Mouse (Mus musculus): Measurements from ENCODE around the gene Tnnt1. TPM values are rescaled to one million over a fixed set of nuclear protein-coding genes. Genes with fewer than 3 reads are reported as not detected.
"Not testable (repeated sequence)": the region's sequence is repeated elsewhere in the genome, so short reads cannot be mapped to it uniquely, and the experiment has no call there.

Tnnt1 gene
- polyA plus RNA-seq, 1 experiment from 2014 or later: 260 TPM

GRCm38 (mm10) chr7:4541344-4541743 lies 25.2 kb upstream of the Tnnt1 start:
- ATAC-seq (replicated peaks; ENCODE audit: insufficient number of reproducible peaks, low FRiP score, low TSS enrichment): no peak
- no peak overlapping the region for H3K9ac ChIP-seq (ENCODE audit: low read depth, low read length)
- peaks cover 2% of the 10 kb centered on the region; the same call in 1 of the 2 replicates for H3K4me1 ChIP-seq (ENCODE audit: control insufficient read depth, insufficient read depth, low read length)
- no peak overlapping the region for H3K4me2 ChIP-seq
- no peaks in the 10 kb centered on the region for H3K36me3 ChIP-seq (ENCODE audit: control insufficient read depth, insufficient read depth, low read length)
- H3K4me3 ChIP-seq (ENCODE audit: low read depth, low read length): no peak overlapping the region
- 57% methylated on average over 5 of the region's 5 CpGs for WGBS (ENCODE audit: insufficient replicate concordance)
- H3K27ac ChIP-seq (ENCODE audit: low read depth, low read length): no peak overlapping the region
- H3K9me3 ChIP-seq (replicated peaks; ENCODE audit: control insufficient read depth, low read length): no peaks in the 10 kb centered on the region
- H3K27me3 ChIP-seq (ENCODE audit: control insufficient read depth, insufficient read depth, low read length): no peaks in the 10 kb centered on the region

GRCm38 (mm10) chr7:4539019-4539418 lies 22.8 kb upstream of the Tnnt1 start:
- Histone ChIP-seq H3K9me3 (replicated peaks; ENCODE audit: control insufficient read depth, low read length) (no peaks in the 10 kb centered on the region), H3K27ac (ENCODE audit: low read depth, low read length) (no peak overlapping the region), H3K4me1 (ENCODE audit: control insufficient read depth, insufficient read depth, low read length) (no peaks in the 10 kb centered on the region), H3K27me3 (ENCODE audit: control insufficient read depth, insufficient read depth, low read length) (no peaks in the 10 kb centered on the region), H3K4me3 (ENCODE audit: low read depth, low read length) (no peak overlapping the region), H3K9ac (ENCODE audit: low read depth, low read length) (no peak overlapping the region), H3K4me2 (no peak overlapping the region), H3K36me3 (ENCODE audit: control insufficient read depth, insufficient read depth, low read length) (no peaks in the 10 kb centered on the region)
- ATAC-seq (replicated peaks; ENCODE audit: insufficient number of reproducible peaks, low FRiP score, low TSS enrichment): no peak
- whole genome bisulfite sequencing (ENCODE audit: insufficient replicate concordance): 66% methylated on average over 2 of the region's 2 CpGs

GRCm38 (mm10) chr7:4537181-4537580 lies 21.0 kb upstream of the Tnnt1 start:
- Histone ChIP-seq H3K9ac (ENCODE audit: low read depth, low read length) (no peak overlapping the region), H3K36me3 (ENCODE audit: control insufficient read depth, insufficient read depth, low read length) (no peaks in the 10 kb centered on the region), H3K27me3 (ENCODE audit: control insufficient read depth, insufficient read depth, low read length) (no peaks in the 10 kb centered on the region), H3K4me1 (ENCODE audit: control insufficient read depth, insufficient read depth, low read length) (no peaks in the 10 kb centered on the region), H3K9me3 (replicated peaks; ENCODE audit: control insufficient read depth, low read length) (no peaks in the 10 kb centered on the region), H3K27ac (ENCODE audit: low read depth, low read length) (no peak overlapping the region), H3K4me2 (no peak overlapping the region), H3K4me3 (ENCODE audit: low read depth, low read length) (no peak overlapping the region)
- WGBS (ENCODE audit: insufficient replicate concordance): 41% methylated on average over 4 of the region's 4 CpGs
- ATAC-seq (replicated peaks; ENCODE audit: insufficient number of reproducible peaks, low FRiP score, low TSS enrichment): no peak

GRCm38 (mm10) chr7:4536369-4536768 lies 20.2 kb upstream of the Tnnt1 start:
- Histone ChIP-seq H3K27me3 (ENCODE audit: control insufficient read depth, insufficient read depth, low read length) (no peaks in the 10 kb centered on the region), H3K9me3 (replicated peaks; ENCODE audit: control insufficient read depth, low read length) (no peaks in the 10 kb centered on the region), H3K9ac (ENCODE audit: low read depth, low read length) (no peak overlapping the region), H3K4me3 (ENCODE audit: low read depth, low read length) (no peak overlapping the region), H3K36me3 (ENCODE audit: control insufficient read depth, insufficient read depth, low read length) (no peaks in the 10 kb centered on the region), H3K27ac (ENCODE audit: low read depth, low read length) (no peak overlapping the region), H3K4me2 (no peak overlapping the region), H3K4me1 (ENCODE audit: control insufficient read depth, insufficient read depth, low read length) (no peaks in the 10 kb centered on the region)
- ATAC-seq (replicated peaks; ENCODE audit: insufficient number of reproducible peaks, low FRiP score, low TSS enrichment): no peak
- 91% methylated on average over 4 of the region's 4 CpGs for WGBS (ENCODE audit: insufficient replicate concordance)

- Histone ChIP-seq H3K9me3 (replicated peaks; ENCODE audit: control insufficient read depth, low read length) (no peaks in the 10 kb centered on the region), H3K4me1 (ENCODE audit: control insufficient read depth, insufficient read depth, low read length) (no peaks in the 10 kb centered on the region), H3K9ac (ENCODE audit: low read depth, low read length) (no peak within 1 kb of the TSS), H3K4me2 (peak within 1 kb of the TSS; percentile 70), H3K27me3 (ENCODE audit: control insufficient read depth, insufficient read depth, low read length) (peaks cover 13% of the 10 kb centered on the region), H3K27ac (ENCODE audit: low read depth, low read length) (no peak within 1 kb of the TSS), H3K4me3 (ENCODE audit: low read depth, low read length) (peak within 1 kb of the TSS; percentile 37), H3K36me3 (ENCODE audit: control insufficient read depth, insufficient read depth, low read length) (no peaks in the 10 kb centered on the region)
- peak; percentile 87 for ATAC-seq (replicated peaks; ENCODE audit: insufficient number of reproducible peaks, low FRiP score, low TSS enrichment)
- 6% methylated on average over 28 of the region's 28 CpGs for WGBS (ENCODE audit: insufficient replicate concordance)
Observed at GRCm38 (mm10) chr7:4532005-4532729, 16.0 kb upstream of the Tnnt1 start, which contains the start of gene Dnaaf3. Gene Dnaaf3, minus strand, starts transcription at chr7:4532453.

- H3K4me2 ChIP-seq; H3K9ac ChIP-seq (ENCODE audit: low read depth, low read length); H3K4me3 ChIP-seq (ENCODE audit: low read depth, low read length); H3K36me3 ChIP-seq (ENCODE audit: control insufficient read depth, insufficient read depth, low read length); H3K4me1 ChIP-seq (ENCODE audit: control insufficient read depth, insufficient read depth, low read length); H3K9me3 ChIP-seq (replicated peaks; ENCODE audit: control insufficient read depth, low read length); H3K27ac ChIP-seq (ENCODE audit: low read depth, low read length); ATAC-seq (replicated peaks; ENCODE audit: insufficient number of reproducible peaks, low FRiP score, low TSS enrichment): not testable (repeated sequence)
- 30% methylated on average over 7 of the region's 8 CpGs for WGBS (ENCODE audit: insufficient replicate concordance)
- H3K27me3 ChIP-seq (ENCODE audit: control insufficient read depth, insufficient read depth, low read length): peaks cover 16% of the 10 kb centered on the region
Observed at GRCm38 (mm10) chr7:4530166-4530565, 14.0 kb upstream of the Tnnt1 start.

- 42% methylated on average over 18 of the region's 18 CpGs for WGBS (ENCODE audit: insufficient replicate concordance)
- H3K9ac ChIP-seq (ENCODE audit: low read depth, low read length): no peak overlapping the region
- H3K4me2 ChIP-seq: peak overlapping the region; percentile 71
Observed at GRCm38 (mm10) chr7:4527302-4527689, 11.1 kb upstream of the Tnnt1 start.

GRCm38 (mm10) chr7:4526341-4527301 lies 10.4 kb upstream of the Tnnt1 start:
- H3K4me2 ChIP-seq: peak overlapping the region; percentile 71
- peak overlapping the region; percentile 32 for H3K4me3 ChIP-seq (ENCODE audit: low read depth, low read length)
- H3K4me1 ChIP-seq (ENCODE audit: control insufficient read depth, insufficient read depth, low read length): peaks cover 10% of the 10 kb centered on the region
- no peaks in the 10 kb centered on the region for H3K36me3 ChIP-seq (ENCODE audit: control insufficient read depth, insufficient read depth, low read length)
- H3K27ac ChIP-seq (ENCODE audit: low read depth, low read length): no peak overlapping the region
- H3K9me3 ChIP-seq (replicated peaks; ENCODE audit: control insufficient read depth, low read length): no peaks in the 10 kb centered on the region
- H3K9ac ChIP-seq (ENCODE audit: low read depth, low read length): peak overlapping the region; percentile 61; the same call in 1 of the 2 replicates
- peaks cover 16% of the 10 kb centered on the region for H3K27me3 ChIP-seq (ENCODE audit: control insufficient read depth, insufficient read depth, low read length)
- ATAC-seq (replicated peaks; ENCODE audit: insufficient number of reproducible peaks, low FRiP score, low TSS enrichment): peak; percentile 75
- WGBS (ENCODE audit: insufficient replicate concordance): 19% methylated on average over 40 of the region's 40 CpGs

More at GRCm38 (mm10) chr7:4527302-4527689, 11.1 kb upstream of the Tnnt1 start:
- Histone ChIP-seq H3K4me1 (ENCODE audit: control insufficient read depth, insufficient read depth, low read length) (peaks cover 10% of the 10 kb centered on the region), H3K9me3 (replicated peaks; ENCODE audit: control insufficient read depth, low read length) (no peaks in the 10 kb centered on the region), H3K4me3 (ENCODE audit: low read depth, low read length) (no peak overlapping the region), H3K36me3 (ENCODE audit: control insufficient read depth, insufficient read depth, low read length) (no peaks in the 10 kb centered on the region), H3K27me3 (ENCODE audit: control insufficient read depth, insufficient read depth, low read length) (peaks cover 16% of the 10 kb centered on the region), H3K27ac (ENCODE audit: low read depth, low read length) (no peak overlapping the region)
- no peak for ATAC-seq (replicated peaks; ENCODE audit: insufficient number of reproducible peaks, low FRiP score, low TSS enrichment)
